Mouse (Mus musculus) gastrocnemius, postnatal 4 days (tissue): Measurements from ENCODE around the gene Rnf169. TPM values are rescaled to one million over a fixed set of nuclear protein-coding genes. Genes with fewer than 3 reads are reported as not detected.
A peak's percentile ranks its signal among the peaks of the same experiment; 100 is the strongest.
"Not testable (repeated sequence)": the region's sequence is repeated elsewhere in the genome, so short reads cannot be mapped to it uniquely, and the experiment has no call there.

Experiments used
- DNase-seq, 2 experiments: peaks; one replicate each; pipeline ENCODE4 v3.0.0; 2021 to 2022; ENCODE audit warnings: low spot score in 2 of 2, mixed read lengths in 2 of 2
- total RNA-seq, 2 experiments: library from RNA; stranded (reverse); gene quantifications; 2 replicates each; pipeline ENCODE4 v1.2.3; 2021

Gene Rnf169
- total RNA-seq, 2 experiments from 2014 or later = 12.4 to 14.5 TPM

GRCm38 (mm10) chr7:99981311-99981710 lies 1.1 kb upstream of the Rnf169 start:
- DNase-seq = peak in 1 of 2 experiments; percentile 22

GRCm38 (mm10) chr7:99979546-99980131 lies 609 bp downstream of the Rnf169 start:
- peak; percentile 41 to 47 for DNase-seq

DNA sequence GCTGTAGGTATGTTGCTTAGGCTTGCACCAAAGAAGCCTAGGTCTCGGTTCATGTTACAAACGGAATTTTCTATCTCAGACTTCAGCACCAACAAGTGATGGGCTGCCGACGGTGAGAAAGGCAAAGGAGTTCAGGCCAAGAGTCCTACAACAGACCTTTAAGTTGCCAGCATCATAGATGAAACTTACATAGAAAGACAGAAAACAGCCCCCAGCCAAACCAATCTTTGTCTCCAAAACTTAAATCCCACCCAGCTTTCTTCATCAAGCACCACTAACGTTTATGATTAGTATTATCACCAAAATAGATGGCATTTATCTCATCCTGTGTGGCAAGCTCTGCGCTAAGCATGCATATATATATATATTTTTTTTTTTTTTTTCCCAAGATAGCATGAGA lies 1.2 kb downstream of the Rnf169 start:
- DNase-seq = no peak

DNA sequence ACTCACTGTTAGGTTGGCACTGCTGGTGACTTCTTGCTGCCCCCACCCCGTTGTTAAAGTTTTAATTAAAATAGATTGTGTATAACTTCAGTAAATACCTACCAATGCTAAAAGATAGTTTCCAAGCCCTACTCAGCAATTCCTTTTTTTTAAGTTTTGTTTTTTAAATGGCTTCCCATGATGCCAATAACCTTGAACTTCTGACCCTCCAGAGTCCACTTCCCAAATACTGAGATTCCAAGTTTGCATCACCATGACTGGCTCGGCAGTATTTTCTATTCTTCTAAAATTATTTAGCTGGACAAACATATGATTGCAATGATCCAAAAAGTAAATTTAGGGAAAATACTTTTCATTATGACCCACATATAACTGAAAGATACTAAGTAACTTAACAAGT lies 2.2 kb downstream of the Rnf169 start:
- no peak for DNase-seq

DNA sequence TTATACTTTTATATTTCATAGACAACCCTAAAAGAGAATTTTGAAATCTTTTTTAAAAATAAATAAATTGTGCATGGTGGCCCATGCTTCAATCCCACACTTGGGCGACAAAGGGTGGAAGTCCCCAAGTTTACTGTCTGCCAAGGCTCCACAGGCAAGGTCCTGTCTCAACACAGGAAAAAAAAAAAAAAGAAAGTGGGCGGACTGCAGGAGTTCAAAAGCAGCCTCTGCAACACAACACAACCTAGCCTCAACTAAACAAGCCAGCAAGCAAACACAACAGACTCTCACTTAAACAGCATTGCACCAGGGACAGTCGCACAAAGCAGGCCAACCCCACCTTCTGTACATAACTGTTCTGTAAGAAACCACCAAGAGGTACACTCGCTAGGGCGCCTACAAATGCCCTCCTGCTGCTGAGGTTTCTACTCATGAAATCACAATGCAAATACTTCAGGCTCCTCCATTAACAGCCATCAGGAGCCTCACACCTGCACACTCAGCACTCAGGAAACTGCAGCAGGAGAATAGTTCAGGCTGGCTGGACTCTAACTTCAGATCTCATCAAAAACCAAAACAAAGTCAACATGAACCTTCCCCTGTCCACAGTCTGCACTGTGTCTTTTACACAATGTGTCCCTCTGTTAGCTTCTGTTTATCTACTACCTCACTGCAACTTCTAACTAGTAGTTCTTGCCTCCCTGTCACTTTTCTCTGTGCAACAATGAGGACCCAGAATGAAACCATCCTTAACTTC lies 4.3 kb downstream of the Rnf169 start:
- no peak for DNase-seq

GRCm38 (mm10) chr7:99974208-99974970 lies 5.9 kb downstream of the Rnf169 start:
- DNase-seq = no peak

GRCm38 (mm10) chr7:99972912-99973311 lies 7.3 kb downstream of the Rnf169 start:
- DNase-seq = not testable (repeated sequence)

- no peak for DNase-seq
Measured at GRCm38 (mm10) chr7:99971926-99972325, 8.3 kb downstream of the Rnf169 start.

- DNase-seq = no peak
Measured at GRCm38 (mm10) chr7:99969151-99969550, 11.1 kb downstream of the Rnf169 start.

DNA sequence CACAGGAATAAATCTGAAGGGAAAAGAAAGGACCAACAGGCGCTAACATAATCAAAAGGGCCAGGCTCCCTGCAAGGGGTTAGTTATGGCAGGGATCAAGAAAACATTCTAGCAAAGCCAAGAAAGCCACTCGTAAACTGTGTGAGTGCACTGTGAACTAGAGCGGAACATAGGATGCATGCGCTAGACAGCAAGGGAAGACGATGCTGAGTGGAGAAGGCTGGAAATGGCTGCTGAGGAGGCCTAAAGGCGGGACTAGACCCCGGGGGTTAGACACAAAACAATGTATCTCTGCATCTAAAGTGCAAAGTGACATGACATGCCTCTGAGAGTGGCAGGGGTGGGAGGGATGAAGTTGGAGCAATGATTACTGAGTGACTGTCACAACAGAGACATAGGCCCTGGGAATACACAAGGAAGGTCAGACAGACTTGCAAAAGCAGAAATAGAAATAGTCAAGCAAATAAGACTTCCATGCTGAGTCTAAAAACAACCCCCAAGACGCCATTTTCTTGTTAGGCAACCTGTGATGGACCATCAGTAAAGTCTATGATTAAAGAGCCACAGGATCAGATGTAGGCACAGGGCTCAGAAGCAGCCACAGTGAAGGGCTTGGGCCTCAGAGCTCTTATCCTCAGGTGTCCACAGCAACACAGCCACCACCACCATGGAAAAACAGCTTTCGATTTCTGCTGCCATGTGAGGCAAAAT lies 14.1 kb downstream of the Rnf169 start:
- no peak for DNase-seq

DNA sequence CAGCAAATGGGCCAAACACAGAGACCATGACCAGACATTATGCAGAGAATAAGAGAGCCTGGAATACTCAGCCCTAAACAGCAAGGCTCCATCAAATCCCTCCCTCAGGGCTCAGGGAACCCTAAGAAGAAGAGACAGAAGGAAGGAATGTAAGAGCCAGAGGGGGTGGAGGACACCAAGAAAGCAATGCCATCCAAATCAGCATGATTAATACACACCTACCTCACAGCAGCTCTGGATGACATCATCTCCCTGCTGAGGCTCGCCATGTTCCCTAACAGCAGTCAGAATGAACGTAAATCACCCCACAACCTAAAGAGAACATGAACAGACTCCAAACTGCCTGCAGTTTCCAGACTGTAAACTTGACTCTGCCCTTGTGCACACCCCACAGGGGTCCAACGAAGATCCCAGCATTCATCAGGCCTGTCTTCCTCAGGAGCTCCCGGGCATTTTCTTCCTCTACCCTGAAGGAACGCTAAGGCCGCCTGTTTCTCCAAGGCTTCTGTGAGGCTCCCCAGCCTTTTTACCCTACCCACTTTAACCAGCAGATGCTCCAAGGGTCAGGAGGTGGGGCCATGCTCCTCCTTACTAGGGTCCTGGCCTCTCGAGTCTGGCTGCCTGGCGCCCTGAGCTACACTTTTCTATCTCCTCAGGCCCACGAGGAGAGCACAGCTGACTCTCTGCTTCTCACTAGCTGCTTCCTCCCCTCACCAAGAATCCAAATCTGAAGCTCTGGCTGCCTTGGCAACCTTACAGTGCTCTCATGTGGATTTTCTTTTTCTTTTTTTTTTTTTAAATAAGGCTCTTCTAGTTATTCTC lies 15.0 kb downstream of the Rnf169 start:
- peak in 1 of 2 experiments; percentile 26 for DNase-seq

- no peak for DNase-seq
Measured at GRCm38 (mm10) chr7:99963237-99963860, 16.9 kb downstream of the Rnf169 start.

GRCm38 (mm10) chr7:99962536-99963236 lies 17.6 kb downstream of the Rnf169 start:
- DNase-seq = no peak

DNA sequence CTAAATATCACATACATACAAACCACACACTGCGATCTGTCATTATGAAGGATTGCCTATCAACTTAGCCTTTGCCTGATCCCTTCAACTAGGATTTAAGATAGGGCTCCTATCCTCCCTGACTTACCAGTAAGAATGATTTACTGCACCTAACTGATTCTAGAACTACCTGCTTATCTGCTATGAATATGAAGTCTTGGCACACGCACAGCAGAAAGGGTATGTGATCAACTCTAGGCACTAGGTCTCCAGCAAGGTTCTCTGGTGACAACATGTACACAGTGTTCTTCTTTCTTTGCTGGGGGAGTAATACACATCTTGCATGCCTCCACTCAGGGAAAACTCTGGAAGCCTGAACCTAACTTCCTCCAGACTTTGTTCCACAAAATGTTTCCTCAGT lies 18.7 kb downstream of the Rnf169 start:
- DNase-seq = no peak

- not testable (repeated sequence) for DNase-seq
Measured at GRCm38 (mm10) chr7:99960571-99960970, 19.7 kb downstream of the Rnf169 start.

DNA sequence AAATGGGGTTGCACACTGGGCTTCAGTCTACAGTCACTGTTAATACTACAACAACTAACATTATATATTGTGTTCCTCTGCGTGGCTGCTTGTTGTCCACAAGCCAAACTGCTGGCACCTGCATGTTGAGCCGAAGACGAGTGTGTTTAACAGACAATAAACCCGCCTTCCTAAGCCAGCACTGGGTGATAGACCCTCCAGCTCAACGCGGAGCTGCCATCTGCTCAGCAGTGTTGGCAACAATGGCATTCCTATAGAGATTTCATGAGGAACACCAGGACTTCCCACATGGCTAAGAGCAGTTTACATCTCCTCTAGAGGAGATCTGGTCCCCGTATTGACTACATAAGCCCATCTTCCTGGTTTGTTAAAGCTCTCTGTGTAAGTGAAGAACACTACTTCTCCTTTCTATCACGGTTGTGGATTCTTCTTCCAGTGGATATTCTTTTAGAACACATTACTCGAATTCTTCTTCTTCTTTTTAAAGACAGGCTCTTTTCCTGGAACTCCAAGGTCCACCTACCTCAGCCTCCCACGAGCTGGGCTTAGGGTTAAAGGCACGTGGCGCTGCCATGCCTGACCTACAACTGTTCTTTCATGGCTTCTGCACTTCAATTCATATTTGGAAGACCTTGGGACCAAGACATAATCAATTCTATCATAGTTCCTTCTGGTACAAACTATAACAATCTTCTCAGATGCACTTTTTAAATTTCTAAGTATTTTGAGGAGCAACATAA lies 22.9 kb downstream of the Rnf169 start:
- DNase-seq = no peak

- DNase-seq = no peak
Measured at GRCm38 (mm10) chr7:99956095-99956494, 24.2 kb downstream of the Rnf169 start.

GRCm38 (mm10) chr7:99954212-99954611 lies 26.0 kb downstream of the Rnf169 start:
- no peak for DNase-seq
